Mouse (Mus musculus): Measurements from ENCODE around the gene Gm21958. TPM values are rescaled to one million over a fixed set of nuclear protein-coding genes. Genes with fewer than 3 reads are reported as not detected.

The Gm21958 gene
- total and polyA plus RNA-seq, 3 experiments = 0.45 TPM; not detected in 2

- no peaks in the 10 kb centered on the region for H3K79me2 ChIP-seq (ENCODE audit: control insufficient read depth, insufficient read depth, low read length, poor library complexity)
- no peak within 1 kb of the TSS for H3K9ac ChIP-seq (ENCODE audit: control insufficient read depth, low read depth, low read length, poor library complexity, severe bottlenecking)
- H3K4me3 ChIP-seq (ENCODE audit: control insufficient read depth in 1 of 2, insufficient read depth in 1 of 2, low read depth in 2 of 2, low read length in 2 of 2) = no peak within 1 kb of the TSS
- no peaks in the 10 kb centered on the region for H3K9me3 ChIP-seq (replicated peaks; ENCODE audit: insufficient read depth, low read length)
- H3K27me3 ChIP-seq (ENCODE audit: control insufficient read depth in 1 of 2, insufficient read depth in 2 of 2, low read length in 2 of 2) = no peaks in the 10 kb centered on the region
- H3K36me3 ChIP-seq (ENCODE audit: control insufficient read depth in 1 of 2, insufficient read depth in 2 of 2, low read length in 2 of 2) = peaks cover 0 to 2% of the 10 kb centered on the region in 2 experiments; a peak in 1 of 4 replicates
- TF ChIP-seq ZNF384 (IDR thresholded peaks at IDR 0.05; ENCODE audit: low read depth, low read length) = no peak
- no peak for TF ChIP-seq CHD2 (IDR thresholded peaks at IDR 0.05; ENCODE audit: low read length)
- TF ChIP-seq NRF1 (IDR thresholded peaks at IDR 0.05; ENCODE audit: insufficient read depth, low read depth, low read length, poor library complexity, severe bottlenecking) = no peak
- TF ChIP-seq USF2 (IDR thresholded peaks at IDR 0.05; ENCODE audit: borderline replicate concordance in 1 of 2, insufficient read depth in 1 of 2, low read depth in 1 of 2, low read length in 2 of 2) = no peak
- no peak for TF ChIP-seq HCFC1 (IDR thresholded peaks at IDR 0.05; ENCODE audit: low read depth, low read length)
- TF ChIP-seq MYC (IDR thresholded peaks at IDR 0.05; ENCODE audit: low read depth, low read length) = no peak
- no peak for TF ChIP-seq EP300 (IDR thresholded peaks at IDR 0.05; ENCODE audit: low read depth in 1 of 2, low read length in 2 of 2)
- TF ChIP-seq ZMIZ1 (IDR thresholded peaks at IDR 0.05; ENCODE audit: low read depth, low read length) = no peak
- no peak for TF ChIP-seq SMC3 (IDR thresholded peaks at IDR 0.05; ENCODE audit: low read depth, low read length)
- TF ChIP-seq POLR2AphosphoS5 (IDR thresholded peaks at IDR 0.05; ENCODE audit: borderline replicate concordance, low read depth, low read length) = no peak
- no peak for TF ChIP-seq ETS1 (IDR thresholded peaks at IDR 0.05; ENCODE audit: low read depth, low read length)
- no peak for TF ChIP-seq BHLHE40 (IDR thresholded peaks at IDR 0.05; ENCODE audit: borderline replicate concordance, low read depth, low read length)
- TF ChIP-seq POLR2A (IDR thresholded peaks at IDR 0.05; ENCODE audit: control insufficient read depth in 1 of 2, insufficient read depth in 1 of 2, low read depth in 1 of 2, low read length in 2 of 2, poor library complexity in 1 of 2) = no peak
- TF ChIP-seq KAT2A (conservative IDR thresholded peaks at IDR 0.05; ENCODE audit: low read depth, low read length) = no peak
- no peak for TF ChIP-seq NELFE (IDR thresholded peaks at IDR 0.05; ENCODE audit: low read depth, low read length)
- TF ChIP-seq MAZ (IDR thresholded peaks at IDR 0.05; ENCODE audit: low read depth, low read length) = no peak
- TF ChIP-seq USF1 (IDR thresholded peaks at IDR 0.05; ENCODE audit: low read depth, low read length) = no peak
- TF ChIP-seq JUND (IDR thresholded peaks at IDR 0.05; ENCODE audit: low read depth, low read length) = no peak
- TF ChIP-seq E2F4 (IDR thresholded peaks at IDR 0.05; ENCODE audit: borderline replicate concordance, low read depth, low read length) = no peak
- DNase-seq (ENCODE audit: low read depth, low spot score) = no peak
- H3K4me1 ChIP-seq (ENCODE audit: control insufficient read depth in 1 of 2, insufficient read depth in 2 of 2, low read length in 2 of 2) = no peaks in the 10 kb centered on the region
- no peak within 1 kb of the TSS for H3K27ac ChIP-seq (ENCODE audit: control insufficient read depth, low read depth, low read length)
These were observed 41.2 kb upstream of the Gm21958 start, which contains the start of gene Smad9 for GRCm38 (mm10) chr3:54755145-54756041. Smad9 (plus strand) TSS chr3:54755582.

Data from MEL (cell line).